Mouse (Mus musculus) left cerebral cortex, postnatal 36 days (tissue): ENCODE measurements around the gene Pramel5. TPM values are rescaled to one million over a fixed set of nuclear protein-coding genes. Genes with fewer than 3 reads are reported as not detected.
"Not testable (repeated sequence)": the region's sequence is repeated elsewhere in the genome, so short reads cannot be mapped to it uniquely, and the experiment has no call there.

Experiments used
- DNase-seq, 2 experiments: peaks; one replicate each; pipeline ENCODE4 v3.0.0; 2021 to 2022; ENCODE audit warnings: low spot score in 2 of 2, mixed read lengths in 1 of 2
- intact Hi-C: fragments of 180-260 bp; cut with DNase I; formaldehyde crosslinking; loops from one replicate; pipeline ENCODE4 v1.15.1; 2025
- total RNA-seq, 2 experiments: library from RNA; stranded (reverse); gene quantifications; 2 replicates each; pipeline ENCODE4 v1.2.3; 2021

Gene Pramel5
- not detected for total RNA-seq

DNA sequence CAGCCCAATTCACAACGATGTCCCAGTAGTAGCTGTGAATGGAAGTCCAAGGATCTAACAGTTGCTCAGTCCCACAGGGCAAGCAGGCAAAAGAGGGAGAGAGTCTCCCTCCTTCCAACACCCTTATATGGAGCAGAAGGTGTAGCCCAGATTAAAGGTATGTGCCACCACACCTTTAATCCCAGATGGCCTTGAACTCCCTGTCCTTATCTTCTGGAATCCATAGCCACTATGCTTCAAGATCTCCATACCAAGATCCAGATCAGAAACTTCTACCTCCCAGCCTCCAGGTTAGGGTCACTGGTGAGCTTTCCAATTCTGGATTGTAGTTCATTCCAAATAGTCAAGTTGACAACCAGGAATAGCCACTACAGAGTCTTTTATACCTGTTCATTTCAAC is at the start of gene Pramel5:
Gene Pramel5 (minus strand): TSS at position 101 of the 400 bp plus-strand sequence.
- intact Hi-C loops, DNase-seq: not testable (repeated sequence)

- DNase-seq, intact Hi-C loops: not testable (repeated sequence)
These were observed 49.7 kb upstream of the Pramel5 start, which contains the start of gene Gm13128 for GRCm38 (mm10) chr4:144329949-144330348. Gene Gm13128 (plus strand): TSS chr4:144330249.

GRCm38 (mm10) chr4:144312666-144313460 is 32.6 kb upstream of the Pramel5 start:
- DNase-seq, intact Hi-C loops: not testable (repeated sequence)

GRCm38 (mm10) chr4:144299414-144299813 is 19.1 kb upstream of the Pramel5 start:
- DNase-seq, intact Hi-C loops: not testable (repeated sequence)

GRCm38 (mm10) chr4:144254768-144255167 is 25.5 kb downstream of the Pramel5 start:
- DNase-seq, intact Hi-C loops: not testable (repeated sequence)

Other genes starting within 250 kb of the Pramel5 start
- gene Pramel4, start 221.4 kb downstream of the Pramel5 start, total RNA-seq: not detected
- gene Gm13102, start 174.0 kb downstream of the Pramel5 start, total RNA-seq: not detected
- not detected for gene Oog3, start 117.8 kb downstream of the Pramel5 start, total RNA-seq
- gene Oog2, start 89.8 kb downstream of the Pramel5 start, total RNA-seq: not detected
- gene C87977, start 67.2 kb downstream of the Pramel5 start, total RNA-seq: not detected
- not detected for gene Gm13128, start 49.8 kb upstream of the Pramel5 start, total RNA-seq
- gene Gm13119, start 77.5 kb upstream of the Pramel5 start, total RNA-seq: not detected
- gene Pramef20, start 97.4 kb upstream of the Pramel5 start, total RNA-seq: not detected
- gene Pramef12, start 128.0 kb upstream of the Pramel5 start, total RNA-seq: not detected
- not detected for gene 1700012P22Rik, start 158.3 kb upstream of the Pramel5 start, total RNA-seq
- gene Gm9944, start 172.8 kb upstream of the Pramel5 start, total RNA-seq: not detected
- gene Aadacl3, start 183.3 kb upstream of the Pramel5 start, total RNA-seq: not detected
- gene 9430007A20Rik, start 239.3 kb upstream of the Pramel5 start, total RNA-seq: not detected